Mouse (Mus musculus) liver, adult 2 months (tissue): ENCODE measurements at regions not wholly inside any gene's neighbourhood (a gene's known extent, or its start where the extent isn't known, plus 50 kb on each side); places are given as distances from the start of the nearest gene placed in this dataset.

Experiments
- CTCF ChIP-seq: fragments of 200-500 bp; IDR thresholded peaks from 2 replicates; pipeline ENCODE4 v1.5.1; 2011; ENCODE audit warnings: low read depth, low read length, control low read depth
- POLR2A ChIP-seq: fragments of 200-500 bp; IDR thresholded peaks from 2 replicates; pipeline ENCODE4 v1.6.1; 2011; ENCODE audit warnings: low read length, control low read depth; ENCODE audit not compliant: insufficient read depth; ENCODE audit errors: extremely low read depth

GRCm38 (mm10) chr16:31570311-31571139, 92.7 kb upstream of the Dlg1 start:
- TF ChIP-seq CTCF (no peak), POLR2A (no peak)
